Mouse (Mus musculus) kidney, adult 18-20 months (tissue): ENCODE results near the gene Cyb5d1.

Experiments
- DNase-seq: peaks from one replicate; pipeline ENCODE4 v3.0.0; 2021

Cyb5d1 gene

DNA sequence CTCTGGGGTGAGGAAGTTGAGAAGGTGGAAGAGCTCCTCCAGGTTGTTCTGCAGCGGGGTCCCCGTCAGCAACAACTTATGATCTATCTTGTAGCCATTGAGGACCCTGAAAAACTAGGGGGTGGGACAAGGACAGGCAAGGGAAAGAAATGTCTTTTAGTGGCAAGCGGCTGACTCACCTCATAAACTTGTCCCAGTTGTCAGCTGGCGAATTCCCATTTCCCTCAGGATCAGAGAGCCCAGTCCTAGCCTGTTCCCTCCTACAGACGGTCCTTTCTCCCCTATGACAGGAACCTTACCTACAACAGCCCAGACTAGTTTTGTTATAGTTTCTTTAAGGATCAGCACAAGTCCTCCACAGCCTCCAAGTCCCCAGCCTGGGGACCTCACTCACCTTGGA lies 38.9 kb downstream of the Cyb5d1 start:
- DNase-seq = no peak

DNA sequence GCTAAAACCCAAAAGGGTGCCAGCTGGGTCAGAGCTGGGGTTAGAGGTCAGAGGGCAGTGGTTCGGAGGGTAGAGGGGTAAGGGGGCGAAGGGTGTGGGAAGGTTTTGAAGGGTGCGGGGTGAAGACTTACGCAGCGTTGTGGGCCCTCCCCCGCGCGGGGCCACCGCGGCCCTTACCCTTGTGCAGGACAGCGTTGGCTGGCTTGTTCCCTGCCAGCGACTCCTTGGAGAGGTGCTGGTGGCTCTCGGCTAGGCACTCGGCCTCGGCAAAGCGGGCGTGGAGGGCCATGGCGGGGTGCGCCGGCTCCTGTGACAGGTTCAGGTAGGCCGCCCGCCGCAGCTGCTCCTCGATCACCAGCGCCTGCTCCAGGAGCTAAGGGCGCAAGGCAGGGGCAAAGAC lies 49.0 kb downstream of the Cyb5d1 start:
- DNase-seq = no peak
